Mouse (Mus musculus): ENCODE results near the gene Ntm.

DNA sequence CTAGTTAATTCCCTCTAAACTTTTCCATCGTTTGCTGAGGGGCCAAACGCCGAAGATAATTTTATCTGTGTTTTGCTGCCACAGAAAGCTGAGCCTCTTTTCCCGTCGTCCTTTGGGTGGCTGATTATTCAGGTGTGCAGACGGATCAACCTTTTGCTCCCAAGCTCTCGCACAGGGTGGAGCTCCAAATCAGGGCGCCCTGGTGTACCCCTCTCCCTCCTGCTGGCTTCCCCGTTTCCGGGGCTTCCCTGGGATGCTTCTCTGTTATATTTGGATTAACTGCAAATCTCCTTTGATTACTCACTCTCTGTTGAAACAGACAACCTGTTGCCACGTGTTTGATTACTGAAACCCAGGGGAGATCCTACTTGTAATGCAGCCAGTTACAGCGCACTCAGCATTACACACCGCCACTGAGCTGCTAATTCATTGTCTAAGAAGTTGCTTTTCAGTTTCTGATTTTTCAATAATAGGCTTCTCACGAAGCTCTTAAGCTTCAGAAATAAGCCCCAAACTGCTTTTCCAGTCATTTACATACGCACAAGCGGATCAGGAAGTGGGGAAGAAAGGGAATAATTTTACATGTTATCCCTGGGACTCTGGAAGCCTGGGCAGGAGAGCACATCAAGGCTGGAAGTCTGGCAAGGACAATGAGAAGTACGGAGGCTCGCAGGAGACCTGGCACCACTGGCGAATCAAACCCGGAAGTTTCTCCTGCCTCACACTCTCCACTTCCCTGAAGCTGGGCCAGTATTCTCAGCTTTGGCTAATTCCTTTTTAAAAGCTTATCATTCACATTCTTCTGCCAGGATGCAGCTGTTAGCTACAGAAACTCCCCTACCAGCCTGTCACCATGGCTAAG is 19.5 kb downstream of the Ntm start:
- TF ChIP-seq CTCF (IDR thresholded peaks at IDR 0.05; ENCODE audit: control insufficient read depth, insufficient read depth, insufficient replicate concordance, low read depth, low read length) (no peak), POLR2A (IDR thresholded peaks at IDR 0.05; ENCODE audit: control insufficient read depth, low read depth, low read length) (no peak)
